Mouse (Mus musculus): ENCODE results near the gene Igsf9. TPM values are rescaled to one million over a fixed set of nuclear protein-coding genes. Genes with fewer than 3 reads are reported as not detected.

Gene Igsf9
- polyA plus RNA-seq, 1 experiment from 2014 or later: 95.9 TPM

DNA sequence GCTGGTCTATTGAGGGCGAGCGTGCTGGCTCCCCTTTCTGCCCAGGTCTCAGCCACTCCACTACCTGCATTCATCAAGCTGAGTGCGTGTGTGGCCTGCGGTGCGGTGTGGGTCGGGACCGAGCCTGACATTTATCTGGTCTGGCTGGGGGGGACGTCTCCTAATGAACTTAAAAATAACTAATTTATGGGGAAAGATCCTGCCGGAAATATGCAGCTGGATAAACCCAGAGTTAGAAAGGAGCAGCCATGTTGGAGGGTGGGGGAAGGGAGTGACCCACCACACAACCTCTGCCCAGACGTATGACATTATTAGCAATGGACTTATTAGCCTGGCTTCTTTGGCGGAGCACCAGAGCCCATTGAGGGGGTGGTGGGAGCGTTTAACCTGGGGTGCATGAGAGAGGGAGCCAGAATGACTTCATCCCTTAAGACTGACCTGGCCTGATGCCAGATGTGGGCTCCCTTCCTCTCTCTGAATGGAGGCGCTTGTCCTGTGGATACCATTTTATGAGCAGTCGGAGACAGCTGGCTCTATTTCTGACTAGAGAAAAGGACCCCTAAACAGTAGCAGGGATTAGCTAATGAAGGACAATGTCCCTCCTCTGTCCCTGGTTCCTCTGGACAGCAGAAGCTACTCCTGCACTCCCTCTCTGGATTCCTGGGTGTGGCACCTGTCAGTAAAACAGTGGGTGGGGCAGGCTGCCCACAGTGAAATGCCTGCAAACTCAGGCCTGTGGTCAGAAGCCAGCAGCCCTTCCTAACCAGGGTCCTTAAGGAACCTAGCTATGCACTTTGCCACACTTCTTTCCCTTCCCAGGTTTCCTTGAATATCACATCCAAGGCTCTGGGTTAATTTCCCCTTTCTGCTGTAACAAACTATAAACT is 21.8 kb downstream of the Igsf9 start:
- H3K36me3 ChIP-seq (replicated peaks): peaks cover 23% of the 10 kb centered on the region
- H3K27me3 ChIP-seq (replicated peaks; ENCODE audit: low read depth, poor library complexity, severe bottlenecking): peaks cover 55% of the 10 kb centered on the region
- H3K27ac ChIP-seq (replicated peaks): 0 out of 2 replicates have a peak overlapping the region, but pooled peaks have one; percentile 24
- WGBS: 45% methylated on average over 14 of the region's 14 CpGs
- H3K4me3 ChIP-seq: peak overlapping the region; percentile 23; the same call in 1 of the 2 replicates
- peaks cover 66% of the 10 kb centered on the region for H3K4me1 ChIP-seq
- H3K9me3 ChIP-seq: no peaks in the 10 kb centered on the region
- no peak for DNase-seq (ENCODE audit: low spot score)

DNA sequence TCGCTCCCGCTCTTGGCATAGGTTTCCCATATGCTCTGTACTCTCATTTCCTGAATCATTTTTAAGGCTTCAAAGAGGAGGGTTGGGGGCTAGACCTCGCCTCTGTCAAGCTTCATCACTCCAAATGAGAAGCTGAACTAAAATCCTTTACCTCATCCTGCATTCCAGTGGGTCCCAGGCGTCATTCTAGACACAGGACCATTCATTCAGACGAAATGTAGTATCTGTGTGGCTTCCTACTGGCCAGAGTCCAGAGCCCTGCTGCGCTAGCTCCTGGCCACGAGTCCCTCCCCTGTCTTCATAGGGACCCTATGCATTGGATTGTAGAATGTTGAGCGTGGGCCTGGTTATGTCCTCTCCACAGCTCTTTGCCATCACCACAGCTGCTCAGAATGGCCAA is 23.2 kb downstream of the Igsf9 start:
- H3K4me3 ChIP-seq: no peak overlapping the region
- H3K9me3 ChIP-seq: no peaks in the 10 kb centered on the region
- H3K27ac ChIP-seq (replicated peaks): no peak overlapping the region
- 81% methylated on average over 8 of the region's 8 CpGs for WGBS
- peaks cover 43% of the 10 kb centered on the region for H3K27me3 ChIP-seq (replicated peaks; ENCODE audit: low read depth, poor library complexity, severe bottlenecking)
- peaks cover 16% of the 10 kb centered on the region; the same call in 1 of the 2 replicates for H3K36me3 ChIP-seq (replicated peaks)
- H3K4me1 ChIP-seq: peaks cover 60% of the 10 kb centered on the region
- DNase-seq (ENCODE audit: low spot score): no peak

DNA sequence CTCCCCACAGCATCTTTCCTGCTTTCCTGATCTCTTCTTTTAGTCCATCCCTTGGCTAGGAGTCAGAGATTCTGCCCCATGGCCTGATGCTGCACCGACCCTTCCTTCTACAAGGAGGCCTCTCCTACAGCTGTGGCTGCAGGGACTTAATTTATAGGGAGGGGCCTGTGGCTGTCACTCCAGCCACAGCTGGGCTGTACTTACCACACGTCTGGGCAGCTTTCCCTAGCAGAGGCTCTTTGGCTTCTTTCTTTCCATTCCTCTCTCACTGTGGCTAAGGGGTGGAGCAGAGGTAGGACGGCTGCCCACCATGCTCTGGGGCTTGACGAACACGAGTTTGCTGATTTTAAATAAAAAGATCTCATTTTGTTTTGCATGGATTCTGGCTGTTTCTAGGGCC is 25.4 kb downstream of the Igsf9 start:
- Histone ChIP-seq H3K4me3 (no peak overlapping the region), H3K27ac (replicated peaks) (no peak overlapping the region), H3K36me3 (replicated peaks) (peaks cover 16% of the 10 kb centered on the region; the same call in 1 of the 2 replicates), H3K9me3 (no peaks in the 10 kb centered on the region), H3K27me3 (replicated peaks; ENCODE audit: low read depth, poor library complexity, severe bottlenecking) (peaks cover 22% of the 10 kb centered on the region), H3K4me1 (peaks cover 56% of the 10 kb centered on the region)
- DNase-seq (ENCODE audit: low spot score): no peak
- WGBS: 57% methylated on average over 5 of the region's 5 CpGs

DNA sequence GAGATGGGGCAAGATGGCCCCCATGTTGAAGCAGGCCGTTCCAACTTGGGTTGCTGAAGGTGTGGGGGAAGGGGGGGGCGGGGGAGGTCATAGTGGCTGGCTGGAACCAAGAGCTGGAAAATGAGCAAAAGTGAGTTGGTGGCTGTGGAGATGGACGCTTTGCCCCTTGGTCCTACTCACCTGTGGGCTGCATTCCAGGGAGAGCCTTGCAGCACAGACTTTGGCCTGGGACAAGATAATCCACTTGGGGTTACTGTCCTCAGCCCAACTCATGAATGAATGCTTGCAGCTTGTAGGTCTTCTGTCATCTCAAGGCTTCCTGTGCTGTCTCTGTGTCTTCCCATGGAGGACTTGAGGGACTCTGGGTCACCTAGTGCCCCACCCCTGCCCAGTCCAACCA is 26.1 kb downstream of the Igsf9 start:
- WGBS: 87% methylated on average over 3 of the region's 3 CpGs
- Histone ChIP-seq H3K4me1 (peaks cover 50% of the 10 kb centered on the region), H3K27me3 (replicated peaks; ENCODE audit: low read depth, poor library complexity, severe bottlenecking) (peaks cover 15% of the 10 kb centered on the region), H3K36me3 (replicated peaks) (peaks cover 16% of the 10 kb centered on the region; the same call in 1 of the 2 replicates), H3K9me3 (no peaks in the 10 kb centered on the region), H3K4me3 (no peak overlapping the region), H3K27ac (replicated peaks) (no peak overlapping the region)
- DNase-seq (ENCODE audit: low spot score): no peak

DNA sequence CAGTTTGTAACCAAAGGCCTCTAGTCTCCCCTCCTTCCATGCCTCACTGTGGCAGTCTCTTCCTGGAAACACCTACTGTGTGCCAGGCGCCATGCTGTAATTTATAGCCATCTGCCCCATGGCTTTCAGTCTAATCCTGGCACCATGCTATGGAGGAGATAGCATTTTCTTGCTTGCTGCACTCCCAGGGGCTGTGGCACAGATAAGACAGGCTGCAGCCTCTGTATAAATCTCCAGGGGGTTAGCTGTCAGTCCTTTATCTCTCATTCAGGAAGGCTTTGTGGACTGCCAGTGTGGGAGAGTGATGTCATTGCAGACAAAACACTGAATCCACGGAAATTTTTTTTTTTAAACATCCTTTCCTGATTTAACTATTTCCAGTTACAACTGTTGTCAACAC is 26.6 kb downstream of the Igsf9 start:
- H3K36me3 ChIP-seq (replicated peaks): peaks cover 16% of the 10 kb centered on the region; the same call in 1 of the 2 replicates
- no peak overlapping the region for H3K4me3 ChIP-seq
- H3K9me3 ChIP-seq: no peaks in the 10 kb centered on the region
- peaks cover 12% of the 10 kb centered on the region for H3K27me3 ChIP-seq (replicated peaks; ENCODE audit: low read depth, poor library complexity, severe bottlenecking)
- peaks cover 50% of the 10 kb centered on the region for H3K4me1 ChIP-seq
- WGBS: 68% methylated on average over 2 of the region's 2 CpGs
- no peak for DNase-seq (ENCODE audit: low spot score)
- no peak overlapping the region for H3K27ac ChIP-seq (replicated peaks)

DNA sequence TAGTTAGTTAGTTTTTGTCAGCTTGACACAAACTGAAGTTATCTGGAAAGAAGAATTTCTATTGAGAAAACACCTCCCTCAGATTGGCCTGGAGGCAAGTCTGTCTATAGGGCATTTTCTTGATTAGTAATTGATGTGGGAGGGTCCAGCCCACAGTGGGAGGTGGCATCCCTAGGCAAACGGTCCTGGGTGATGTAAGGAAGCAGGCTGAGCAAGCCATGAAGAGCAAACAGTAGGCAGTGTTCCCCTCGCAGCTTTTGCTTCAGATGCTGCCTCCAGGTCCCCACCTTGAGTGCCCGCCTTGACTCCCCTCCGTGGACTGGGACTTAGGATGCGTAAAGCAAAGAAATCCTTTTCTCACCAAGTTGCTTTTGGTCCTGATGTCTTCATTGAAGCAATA is 27.6 kb downstream of the Igsf9 start:
- peaks cover 45% of the 10 kb centered on the region for H3K4me1 ChIP-seq
- 76% methylated on average over 5 of the region's 5 CpGs for WGBS
- H3K4me3 ChIP-seq: no peak overlapping the region
- H3K27ac ChIP-seq (replicated peaks): no peak overlapping the region
- peaks cover 10% of the 10 kb centered on the region; the same call in 1 of the 2 replicates for H3K27me3 ChIP-seq (replicated peaks; ENCODE audit: low read depth, poor library complexity, severe bottlenecking)
- H3K36me3 ChIP-seq (replicated peaks): peaks cover 16% of the 10 kb centered on the region; the same call in 1 of the 2 replicates
- H3K9me3 ChIP-seq: no peaks in the 10 kb centered on the region
- no peak for DNase-seq (ENCODE audit: low spot score)

DNA sequence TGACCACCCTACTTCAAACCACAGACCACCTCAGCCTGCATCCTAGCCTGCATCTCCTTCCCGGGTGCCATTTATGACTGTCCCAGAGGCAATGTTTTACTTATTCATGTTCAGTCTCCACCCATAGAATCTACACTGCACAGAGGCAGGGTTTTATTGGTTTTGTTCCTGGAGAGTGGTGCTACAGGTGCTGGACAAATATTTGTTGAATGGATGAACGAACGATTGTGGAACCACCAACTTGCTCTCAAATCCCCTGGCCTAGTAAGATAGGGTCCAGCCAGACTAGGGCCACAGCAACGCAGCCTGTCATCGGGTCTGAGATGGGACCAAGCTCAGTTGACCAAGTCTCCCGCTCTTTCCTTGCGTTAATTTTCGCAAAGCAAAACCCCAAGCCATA is 28.4 kb downstream of the Igsf9 start:
- no peak for DNase-seq (ENCODE audit: low spot score)
- WGBS: 44% methylated on average over 8 of the region's 8 CpGs
- Histone ChIP-seq H3K4me1 (peaks cover 38% of the 10 kb centered on the region), H3K27me3 (replicated peaks; ENCODE audit: low read depth, poor library complexity, severe bottlenecking) (peaks cover 8% of the 10 kb centered on the region; the same call in 1 of the 2 replicates), H3K9me3 (no peaks in the 10 kb centered on the region), H3K4me3 (peak overlapping the region; percentile 30; the same call in 1 of the 2 replicates), H3K27ac (replicated peaks) (peak overlapping the region; percentile 40), H3K36me3 (replicated peaks) (peaks cover 14% of the 10 kb centered on the region; the same call in 1 of the 2 replicates)

DNA sequence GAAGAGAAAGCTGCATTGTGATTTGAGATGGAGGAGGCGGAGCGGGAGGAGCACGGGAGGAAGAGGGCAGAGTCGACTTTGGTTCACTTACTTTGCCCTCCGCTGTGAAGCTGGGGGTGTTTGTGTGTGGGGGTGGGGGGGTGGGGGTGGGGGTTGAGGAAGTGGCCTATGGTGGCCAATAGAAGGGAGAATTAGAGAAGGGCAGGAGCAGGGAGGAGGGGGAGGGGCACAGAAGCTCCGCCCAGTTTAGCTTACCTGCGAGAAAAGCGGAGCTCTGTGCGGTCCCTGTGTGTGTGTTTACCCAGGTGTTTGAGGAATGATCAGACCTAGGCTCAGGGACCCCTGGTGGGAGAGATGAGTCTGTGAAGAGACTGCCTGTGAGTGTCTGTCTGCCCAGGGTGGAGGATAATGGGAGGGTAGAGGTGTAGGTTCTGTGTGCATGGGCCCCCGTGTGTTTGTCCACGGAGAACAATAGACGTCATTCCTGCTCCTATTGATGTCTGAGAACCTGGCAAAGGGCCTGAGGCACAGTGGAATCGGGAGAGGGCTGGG is 28.9 kb downstream of the Igsf9 start:
- peak overlapping the region; percentile 30 for H3K4me3 ChIP-seq
- peak; percentile 40 for DNase-seq (ENCODE audit: low spot score)
- peaks cover 39% of the 10 kb centered on the region for H3K4me1 ChIP-seq
- peak overlapping the region; percentile 40 for H3K27ac ChIP-seq (replicated peaks)
- no peaks in the 10 kb centered on the region for H3K9me3 ChIP-seq
- WGBS: 24% methylated on average over 13 of the region's 13 CpGs
- peaks cover 9% of the 10 kb centered on the region; the same call in 1 of the 2 replicates for H3K36me3 ChIP-seq (replicated peaks)
- 0 out of 2 replicates have a peak, but pooled peaks cover 3% of the 10 kb centered on the region for H3K27me3 ChIP-seq (replicated peaks; ENCODE audit: low read depth, poor library complexity, severe bottlenecking)

DNA sequence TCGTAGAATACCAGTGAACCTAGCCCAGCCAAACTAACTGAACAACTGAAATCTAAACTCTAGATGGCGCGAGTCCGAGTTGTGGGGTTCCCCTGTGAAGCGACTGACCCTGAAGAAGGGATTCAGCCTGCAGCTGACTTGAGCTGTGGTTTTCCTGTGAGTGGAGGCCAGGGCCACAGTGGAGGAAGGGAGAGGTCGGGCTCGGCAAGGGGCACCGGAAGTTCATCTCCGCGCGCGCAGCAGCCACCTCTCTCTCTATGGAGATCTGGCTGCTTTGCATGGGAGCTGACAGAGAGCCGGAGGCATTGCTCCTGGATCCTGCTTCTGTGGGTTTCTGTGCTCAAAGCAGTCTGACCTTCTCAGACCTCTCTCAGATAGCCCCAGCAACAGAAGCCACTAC is 31.4 kb downstream of the Igsf9 start:
- peak overlapping the region; percentile 78 for H3K27ac ChIP-seq (replicated peaks)
- peaks cover 35% of the 10 kb centered on the region for H3K4me1 ChIP-seq
- H3K27me3 ChIP-seq (replicated peaks; ENCODE audit: low read depth, poor library complexity, severe bottlenecking): 0 out of 2 replicates have a peak, but pooled peaks cover 3% of the 10 kb centered on the region
- peak; percentile 51 for DNase-seq (ENCODE audit: low spot score)
- no peaks in the 10 kb centered on the region for H3K36me3 ChIP-seq (replicated peaks)
- whole genome bisulfite sequencing: 26% methylated on average over 13 of the region's 13 CpGs
- H3K4me3 ChIP-seq: 0 out of 2 replicates have a peak overlapping the region, but pooled peaks have one; percentile 21
- peaks cover 6% of the 10 kb centered on the region; the same call in 1 of the 2 replicates for H3K9me3 ChIP-seq

DNA sequence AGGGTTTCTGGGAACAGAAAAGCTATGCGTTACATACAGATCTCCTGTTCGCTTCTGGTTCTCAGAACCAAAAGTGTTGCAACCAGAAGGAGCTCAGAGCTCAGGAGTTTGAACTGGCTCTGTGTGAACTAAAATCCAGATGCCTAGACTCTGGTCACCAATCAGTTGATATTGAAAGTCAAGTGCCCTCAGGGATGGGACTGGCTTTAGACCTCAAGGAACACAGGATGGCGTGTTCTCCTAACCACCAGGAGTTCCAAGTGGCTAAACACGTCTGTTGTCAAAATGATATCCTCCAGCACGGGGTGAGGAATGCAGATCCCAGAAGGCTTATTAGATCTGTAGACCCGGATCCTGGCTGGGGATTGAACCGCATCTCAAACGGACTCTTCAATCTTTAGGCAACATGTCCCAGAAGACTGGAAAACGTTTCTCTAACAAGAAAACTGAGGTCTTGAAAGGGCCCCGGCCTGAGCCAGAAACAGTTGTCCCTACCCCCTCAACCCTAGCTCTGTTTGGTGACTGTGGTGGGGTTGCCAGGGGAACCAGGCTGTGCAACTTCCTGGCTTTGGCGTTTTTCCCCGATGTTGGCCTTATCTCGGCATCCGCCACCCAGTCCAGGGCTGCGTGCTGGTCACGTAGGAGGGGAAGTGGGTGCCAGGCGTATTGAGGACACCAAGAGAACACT is 32.1 kb downstream of the Igsf9 start:
- WGBS: 80% methylated on average over 17 of the region's 17 CpGs
- Histone ChIP-seq H3K27ac (replicated peaks) (peak overlapping the region; percentile 78; the same call in 1 of the 2 replicates), H3K4me3 (no peak overlapping the region), H3K9me3 (peaks cover 6% of the 10 kb centered on the region; the same call in 1 of the 2 replicates), H3K27me3 (replicated peaks; ENCODE audit: low read depth, poor library complexity, severe bottlenecking) (0 out of 2 replicates have a peak, but pooled peaks cover 3% of the 10 kb centered on the region), H3K36me3 (replicated peaks) (no peaks in the 10 kb centered on the region), H3K4me1 (peaks cover 35% of the 10 kb centered on the region)
- peak; percentile 38 for DNase-seq (ENCODE audit: low spot score)

DNA sequence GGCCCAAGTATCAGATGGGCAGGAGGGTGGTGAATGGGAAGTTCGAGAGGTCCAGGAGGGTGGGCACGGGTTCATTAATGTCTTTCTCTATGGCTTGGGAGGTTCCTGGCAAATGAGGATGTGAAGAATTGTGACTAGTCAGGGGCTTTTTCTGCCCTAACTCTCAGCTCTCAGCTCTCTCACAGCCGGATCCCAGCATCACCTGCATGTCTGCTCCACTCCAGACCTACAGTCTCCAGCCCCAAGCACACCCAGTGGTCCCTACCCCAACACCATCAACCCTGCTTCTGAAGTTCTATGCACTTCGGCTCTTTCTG is 32.6 kb downstream of the Igsf9 start:
- no peak overlapping the region for H3K4me3 ChIP-seq
- H3K27ac ChIP-seq (replicated peaks): no peak overlapping the region; the same call in 1 of the 2 replicates
- 0 out of 2 replicates have a peak, but pooled peaks cover 3% of the 10 kb centered on the region for H3K27me3 ChIP-seq (replicated peaks; ENCODE audit: low read depth, poor library complexity, severe bottlenecking)
- WGBS: 84% methylated on average over 4 of the region's 4 CpGs
- H3K36me3 ChIP-seq (replicated peaks): no peaks in the 10 kb centered on the region
- H3K9me3 ChIP-seq: peaks cover 6% of the 10 kb centered on the region; the same call in 1 of the 2 replicates
- peaks cover 35% of the 10 kb centered on the region for H3K4me1 ChIP-seq
- no peak for DNase-seq (ENCODE audit: low spot score)

Data from embryonic facial prominence, embryonic 10.5 days (tissue).